15 mouse cellular contexts compared by ENCODE assay signal in the genomic region with DNA sequence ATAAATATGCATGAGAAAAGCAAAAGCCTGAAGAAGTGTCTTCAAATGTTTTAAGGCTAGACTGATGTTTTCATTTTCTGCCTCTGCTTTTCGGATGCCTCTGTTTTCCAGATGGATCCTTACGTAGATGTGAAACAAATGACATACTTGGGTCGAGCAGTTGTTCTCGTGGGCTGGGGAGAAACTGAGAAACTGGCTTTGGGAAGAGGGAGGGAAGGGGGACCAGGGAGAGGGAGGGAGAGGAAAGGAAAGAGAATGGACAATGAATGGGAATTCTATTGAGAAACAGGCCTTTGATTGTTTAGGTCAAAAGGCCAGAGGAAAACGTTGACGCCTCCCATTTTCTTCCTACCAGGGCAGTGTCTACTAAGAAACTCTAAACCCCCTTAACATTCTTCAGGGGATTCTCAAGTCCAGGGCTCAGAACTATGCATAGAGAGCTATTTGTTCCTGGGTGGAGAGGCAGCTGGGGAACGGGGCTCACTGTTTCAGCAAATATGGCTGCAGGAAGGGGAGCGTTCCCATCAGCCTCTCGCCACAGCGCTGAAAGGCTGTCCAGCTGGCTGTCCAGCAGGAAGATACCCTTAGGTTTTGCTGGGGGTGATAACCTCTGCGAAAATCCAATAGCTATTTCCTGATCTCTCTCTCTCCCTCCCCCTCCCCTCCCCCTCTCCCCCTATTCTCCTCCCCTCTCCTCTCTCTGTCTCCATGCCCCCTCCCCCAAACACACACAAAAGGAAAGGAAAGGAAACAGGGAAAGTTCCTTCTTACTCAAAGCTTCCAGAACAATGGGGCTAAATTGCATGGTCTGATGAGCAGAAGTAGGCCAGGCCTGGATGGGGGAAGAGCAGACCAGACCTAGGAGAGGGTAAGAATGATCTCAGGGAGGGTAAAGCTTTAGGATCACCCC. TPM values are rescaled to one million over a fixed set of nuclear protein-coding genes. Genes with fewer than 3 reads are reported as not detected.
DNase-seq lines count a peak whose midpoint lies in the region; ATAC-seq and TF ChIP-seq lines count a peak whose summit lies in the region.
"Had no signal": no experiment of that assay in that cellular context is flagged by ENCODE, and none has a peak within 500 bp of the region (broad histone marks: within the 10 kb centered on the region; RNA-seq: fewer than 3 reads in every experiment).

No protein-coding gene starts in this region.

- no peak overlapping the region for H3K9ac ChIP-seq in embryonic facial prominence, embryonic 14.5 days (ENCODE audit: low read depth, low read length)

- no peak for TF ChIP-seq CTCF in E14TG2a.4 (conservative IDR thresholded peaks at IDR 0.05; ENCODE audit: low read length)

- peak overlapping the region; percentile 75 for H3K27ac ChIP-seq in embryonic facial prominence, embryonic 14.5 days (replicated peaks; ENCODE audit: low read depth, low read length)

- no peaks in the 10 kb centered on the region for H3K9me3 ChIP-seq in E14TG2a.4 (ENCODE audit: low read length)
- no peaks in the 10 kb centered on the region for H3K9me3 ChIP-seq in embryonic facial prominence, embryonic 14.5 days (ENCODE audit: control insufficient read depth, low read length)

- no peaks in the 10 kb centered on the region for H3K36me3 ChIP-seq in E14TG2a.4 (ENCODE audit: insufficient read depth, low read length)
- H3K36me3 ChIP-seq in embryonic facial prominence, embryonic 14.5 days (ENCODE audit: control insufficient read depth, insufficient read depth, low read length) = no peaks in the 10 kb centered on the region

- peak; percentile 64 for DNase-seq in ES-CJ7 (ENCODE audit: low read depth, low spot score)
- peak; percentile 54 for DNase-seq in embryonic facial prominence, embryonic 14.5 days (ENCODE audit: low spot score)
- DNase-seq in mesoderm, embryonic 11.5 days (ENCODE audit: low read depth, low spot score) = peak; percentile 58
- DNase-seq in cerebellum, postnatal 25 days = no peak
- DNase-seq in gastrocnemius, postnatal 4 days (ENCODE audit: low spot score in 2 of 2) = no peak
- DNase-seq: adrenal gland, postnatal 36 days; cerebellum, postnatal 36 days; gastrocnemius, postnatal 36 days; lung, postnatal 10 days; spleen, adult 18-20 months; thymus, postnatal 36 days had no signal

- peaks cover 46% of the 10 kb centered on the region for H3K4me1 ChIP-seq in E14TG2a.4 (replicated peaks; ENCODE audit: low read depth, low read length)
- H3K4me1 ChIP-seq in embryonic facial prominence, embryonic 14.5 days (ENCODE audit: control insufficient read depth, insufficient read depth, low read length) = peaks cover 15% of the 10 kb centered on the region

- peak overlapping the region; percentile 49 for H3K4me3 ChIP-seq in E14TG2a.4 (replicated peaks; ENCODE audit: low read length)
- no peak overlapping the region for H3K4me3 ChIP-seq in embryonic facial prominence, embryonic 14.5 days (ENCODE audit: low read depth, low read length)

- ATAC-seq in embryonic facial prominence, embryonic 14.5 days (ENCODE audit: low read depth) = peak; percentile 84
- no peak for ATAC-seq in megakaryocyte progenitor cell, adult 5-6 weeks (replicated peaks; ENCODE audit: poor library complexity)
- ATAC-seq: intestine, embryonic 16.5 days had no signal

- no peaks in the 10 kb centered on the region; the same call in 1 of the 2 replicates for H3K27me3 ChIP-seq in E14TG2a.4 (ENCODE audit: insufficient read depth, low read length)
- no peaks in the 10 kb centered on the region for H3K27me3 ChIP-seq in embryonic facial prominence, embryonic 14.5 days (replicated peaks; ENCODE audit: control insufficient read depth, insufficient read depth, low read length)

- 16% methylated on average over 11 of the region's 11 CpGs for WGBS in embryonic facial prominence, embryonic 14.5 days

- no peak overlapping the region for H3K4me2 ChIP-seq in embryonic facial prominence, embryonic 14.5 days (ENCODE audit: low read depth, low read length)

RNA-seq across cellular contexts. Expression of a gene that starts 16.6 kb away (rescaled TPM):
- polyA plus RNA-seq in embryonic facial prominence, embryonic 14.5 days (2014; fragmentation: Nextera tagmentation; extraction: Ambion mirVana) = 15.4 and 17.0 TPM in 2 replicates
- total RNA-seq in gastrocnemius, postnatal 4 days (2021) = 10 to 100 TPM; 67.6 to 79.1 TPM
- 6.6 and 7.9 TPM in 2 replicates for total RNA-seq in megakaryocyte progenitor cell, adult 5-6 weeks (2015)
- total RNA-seq in megakaryocyte progenitor cell, adult 5-6 weeks (2017) = 12.5 and 14.2 TPM in 2 replicates

RNA-seq across cellular contexts. Expression of a gene that starts 36.9 kb away (rescaled TPM):
- polyA plus RNA-seq in embryonic facial prominence, embryonic 14.5 days (2014; fragmentation: Nextera tagmentation; extraction: Ambion mirVana) = 1.6 and 2.4 TPM in 2 replicates
- total RNA-seq in gastrocnemius, postnatal 4 days (2021) = under 1 TPM; 0.22 to 0.29 TPM
- not detected in 2 replicates for total RNA-seq in megakaryocyte progenitor cell, adult 5-6 weeks (2015)
- total RNA-seq in megakaryocyte progenitor cell, adult 5-6 weeks (2017) = not detected in 2 replicates
- total RNA-seq: neutrophil, adult 5-6 weeks had no signal

Comparison
In these comparisons a context has a peak if more than half of its experiments do, and no peak if none do; other contexts are left out.
1. DNase-seq: peak in ES-CJ7 (single experiment), embryonic facial prominence, embryonic 14.5 days (single experiment) and mesoderm, embryonic 11.5 days (single experiment); none in cerebellum, postnatal 25 days (0 of 2) and gastrocnemius, postnatal 4 days (0 of 2).
2. RNA of a gene that starts 16.6 kb away (total RNA-seq): 67.6 to 79.1 TPM in gastrocnemius, postnatal 4 days; 6.6 to 14.2 TPM in megakaryocyte progenitor cell, adult 5-6 weeks; every median in the first group is over 4 times any median in the second.